Comparison of ENCODE assay signal across 18 mouse cellular contexts in genomic region chr5:130169109-130169508, GRCm38 (mm10). TPM values are rescaled to one million over a fixed set of nuclear protein-coding genes. Genes with fewer than 3 reads are reported as not detected.
A peak's percentile ranks its signal among the peaks of the same experiment; 100 is the strongest.
DNase-seq lines count a peak whose midpoint lies in the region; ATAC-seq and TF ChIP-seq lines count a peak whose summit lies in the region.
"Had no signal": no experiment of that assay in that cellular context is flagged by ENCODE, and none has a peak within 500 bp of the region (broad histone marks: within the 10 kb centered on the region; RNA-seq: fewer than 3 reads in every experiment).

No protein-coding gene starts in this region.

- H3K9ac ChIP-seq in heart, embryonic 16.5 days (ENCODE audit: low read length), result no peak overlapping the region
- no peak overlapping the region for H3K9ac ChIP-seq in lung, embryonic 14.5 days
- H3K9ac ChIP-seq: forebrain, embryonic 13.5 days; hindbrain, embryonic 14.5 days; intestine, embryonic 15.5 days; midbrain, embryonic 15.5 days had no signal

- no peak for DNase-seq in heart, adult 11 months
- peak; percentile 44 for DNase-seq in lung, embryonic 14.5 days
- no peak for DNase-seq in lung, postnatal 14 days
- peak; percentile 39 for DNase-seq in Patski (ENCODE audit: low read depth, low spot score)
- DNase-seq in retina, embryonic 14.5 days (ENCODE audit: low spot score), result no peak
- DNase-seq: adrenal gland, adult 2 months; cerebellum, postnatal 14 days; embryo, embryonic 11 days; gastrocnemius, postnatal 25 days; spleen, adult 18-20 months; thymus, adult 18-20 months had no signal

- in situ Hi-C loops in Patski (cut with MboI; ENCODE audit: low pct_unique_long_range_greater_than_20kb), result no loop called here

- peak overlapping the region; percentile 43; the same call in 1 of the 2 replicates for H3K27ac ChIP-seq in heart, embryonic 16.5 days (ENCODE audit: low read length)
- H3K27ac ChIP-seq in lung, embryonic 14.5 days (ENCODE audit: low read depth), result no peak overlapping the region
- H3K27ac ChIP-seq: forebrain, embryonic 13.5 days; hindbrain, embryonic 14.5 days; intestine, embryonic 15.5 days; midbrain, embryonic 15.5 days had no signal

- H3ac ChIP-seq in myocyte (ENCODE audit: control insufficient read depth, insufficient read length), result no peak overlapping the region

- POLR2A ChIA-PET in Patski (lab: Charles Lee), result interaction anchor here (0.6 to 1.5 kb wide), 3 partner anchors 10 to 15 kb away, joined by 3 read pairs; no protein-coding TSS in a partner anchor

- ATAC-seq in heart, embryonic 16.5 days (replicated peaks; ENCODE audit: extremely low read depth, insufficient read depth, low FRiP score), result no peak
- no peak for ATAC-seq in lung, embryonic 14.5 days (ENCODE audit: insufficient read depth)
- ATAC-seq in Patski, result peak; percentile 61
- ATAC-seq: forebrain, embryonic 13.5 days; intestine, embryonic 15.5 days; midbrain, embryonic 15.5 days had no signal

- H3K4me3 ChIP-seq in heart, embryonic 16.5 days (ENCODE audit: low read length), result no peak overlapping the region
- H3K4me3 ChIP-seq in lung, embryonic 14.5 days (ENCODE audit: low read depth, low read length), result no peak overlapping the region
- no peak overlapping the region for H3K4me3 ChIP-seq in myocyte
- H3K4me3 ChIP-seq: forebrain, embryonic 13.5 days; intestine, embryonic 15.5 days; megakaryocyte, embryonic 14.5 days; midbrain, embryonic 15.5 days had no signal

- H3K36me3 ChIP-seq in heart, embryonic 16.5 days (ENCODE audit: control insufficient read depth, insufficient read depth), result no peaks in the 10 kb centered on the region
- no peaks in the 10 kb centered on the region for H3K36me3 ChIP-seq in lung, embryonic 14.5 days (ENCODE audit: insufficient read depth)
- no peaks in the 10 kb centered on the region for H3K36me3 ChIP-seq in myocyte (ENCODE audit: control insufficient read depth, insufficient read depth)
- H3K36me3 ChIP-seq: intestine, embryonic 15.5 days; midbrain, embryonic 15.5 days had no signal

- no peaks in the 10 kb centered on the region for H3K9me3 ChIP-seq in heart, embryonic 16.5 days (replicated peaks; ENCODE audit: control insufficient read depth, low read length)
- H3K9me3 ChIP-seq in lung, embryonic 14.5 days (ENCODE audit: low read depth, low read length), result no peaks in the 10 kb centered on the region
- H3K9me3 ChIP-seq: forebrain, embryonic 13.5 days; intestine, embryonic 15.5 days; megakaryocyte, embryonic 14.5 days; midbrain, embryonic 15.5 days had no signal

- no peak overlapping the region for H3K4me2 ChIP-seq in heart, embryonic 16.5 days (ENCODE audit: low read depth, low read length)
- H3K4me2 ChIP-seq in lung, embryonic 14.5 days, result no peak overlapping the region
- peak overlapping the region; percentile 24 for H3K4me2 ChIP-seq in myocyte (ENCODE audit: low read depth)
- H3K4me2 ChIP-seq: forebrain, embryonic 13.5 days; hindbrain, embryonic 14.5 days; intestine, embryonic 15.5 days; midbrain, embryonic 15.5 days had no signal

- TF ChIP-seq CTCF in lung, embryonic 14.5 days (IDR thresholded peaks at IDR 0.05; ENCODE audit: low read depth), result no peak
- TF ChIP-seq CTCF in Patski (IDR thresholded peaks at IDR 0.05), result no peak

- CTCF ChIA-PET in Patski (lab: Charles Lee), result interaction anchor here (1.8 kb wide), 1 partner anchor 52 kb away, joined by 5 read pairs; no protein-coding TSS in a partner anchor

- H3K4me1 ChIP-seq in heart, embryonic 16.5 days (ENCODE audit: control insufficient read depth, insufficient read depth, low read length), result peaks cover 28% of the 10 kb centered on the region
- peaks cover 15% of the 10 kb centered on the region for H3K4me1 ChIP-seq in lung, embryonic 14.5 days (ENCODE audit: insufficient read depth)

- H3K79me2 ChIP-seq in myocyte (ENCODE audit: control insufficient read depth, insufficient read depth), result peaks cover 19% of the 10 kb centered on the region

- 21% methylated on average over 6 of the region's 6 CpGs for WGBS in heart, embryonic 16.5 days
- WGBS in lung, embryonic 14.5 days, result 29% methylated on average over 6 of the region's 6 CpGs

- H3K27me3 ChIP-seq in heart, embryonic 16.5 days (ENCODE audit: control insufficient read depth, insufficient read depth, low read length), result no peaks in the 10 kb centered on the region
- no peaks in the 10 kb centered on the region for H3K27me3 ChIP-seq in lung, embryonic 14.5 days (ENCODE audit: insufficient read depth, low read length)
- H3K27me3 ChIP-seq in Patski (no peaks in the 10 kb centered on the region), myocyte (ENCODE audit: control insufficient read depth, insufficient read depth, insufficient read length) (no peaks in the 10 kb centered on the region)
- H3K27me3 ChIP-seq: forebrain, embryonic 13.5 days; intestine, embryonic 15.5 days; megakaryocyte, embryonic 14.5 days; midbrain, embryonic 15.5 days had no signal

- no peak for TF ChIP-seq POLR2A in myocyte (IDR thresholded peaks at IDR 0.05; ENCODE audit: insufficient read length, low read depth)

TF ChIP-seq in myocyte, 11 proteins besides CTCF, POLR2A, EP300 and RAD21:
- TF ChIP-seq E2F4 (IDR thresholded peaks at IDR 0.05; ENCODE audit: insufficient read depth) (no peak), MAX (IDR thresholded peaks at IDR 0.05; ENCODE audit: low read depth) (no peak), POLR2AphosphoS2 (IDR thresholded peaks at IDR 0.05; ENCODE audit: insufficient read length, low read depth) (no peak), TCF3 (IDR thresholded peaks at IDR 0.05; ENCODE audit: insufficient read length, low read depth) (no peak), SRF (IDR thresholded peaks at IDR 0.05; ENCODE audit: control insufficient read depth, insufficient read length, low read depth) (no peak), USF1 (IDR thresholded peaks at IDR 0.05; ENCODE audit: low read depth) (no peak), REST (IDR thresholded peaks at IDR 0.05; ENCODE audit: insufficient read depth, insufficient read length) (no peak), CEBPB (IDR thresholded peaks at IDR 0.05; ENCODE audit: insufficient read depth, poor library complexity, severe bottlenecking) (no peak), MYOG (IDR thresholded peaks at IDR 0.05; ENCODE audit: control insufficient read depth in 1 of 3, insufficient read depth in 1 of 3, insufficient read length in 2 of 3, low read depth in 2 of 3) (no peak), TCF12 (IDR thresholded peaks at IDR 0.05; ENCODE audit: insufficient read depth, poor library complexity, severe bottlenecking) (no peak), MYOD1 (IDR thresholded peaks at IDR 0.05; ENCODE audit: control insufficient read depth in 1 of 3, insufficient read length in 2 of 3, low read depth in 2 of 3) (no peak)

RNA-seq across cellular contexts. Expression of gene Rabgef1, which starts 2.5 kb away (rescaled TPM):
- 21.6 and 22.0 TPM in 2 replicates for polyA plus RNA-seq in heart, embryonic 16.5 days (2015; fragmentation: Nextera tagmentation; extraction: Ambion mirVana)
- 23.9 and 25.1 TPM in 2 replicates for polyA plus RNA-seq in lung, embryonic 14.5 days (2014; fragmentation: Nextera tagmentation; extraction: Ambion mirVana)
- 33.6 TPM for polyA plus RNA-seq in Patski (2021)
- 18.8 TPM for polyA plus RNA-seq in myocyte (2012; fragmentation: generic; extraction: Trizol)

RNA-seq across cellular contexts. Expression of gene Kctd7, which starts 24.4 kb away (rescaled TPM):
- polyA plus RNA-seq in heart, embryonic 16.5 days (2015; fragmentation: Nextera tagmentation; extraction: Ambion mirVana), result 5.5 and 5.6 TPM in 2 replicates
- 6.1 and 7.4 TPM in 2 replicates for polyA plus RNA-seq in lung, embryonic 14.5 days (2014; fragmentation: Nextera tagmentation; extraction: Ambion mirVana)
- polyA plus RNA-seq in Patski (2021) (5.1 TPM), myocyte (2012; fragmentation: generic; extraction: Trizol) (4.5 TPM)

RNA-seq across cellular contexts. Expression of gene Tmem248, which starts 47.8 kb away (rescaled TPM):
- 21.6 and 28.5 TPM in 2 replicates for polyA plus RNA-seq in heart, embryonic 16.5 days (2015; fragmentation: Nextera tagmentation; extraction: Ambion mirVana)
- 42.4 and 46.6 TPM in 2 replicates for polyA plus RNA-seq in lung, embryonic 14.5 days (2014; fragmentation: Nextera tagmentation; extraction: Ambion mirVana)
- 62.9 TPM for polyA plus RNA-seq in Patski (2021)
- polyA plus RNA-seq in myocyte (2012; fragmentation: generic; extraction: Trizol), result 25.3 TPM

Comparison
In these comparisons a context has a peak if more than half of its experiments do, and no peak if none do; other contexts are left out.
1. DNase-seq: peak in lung, embryonic 14.5 days (single experiment) and Patski (single experiment); none in heart, adult 11 months (single experiment), lung, postnatal 14 days (single experiment) and retina, embryonic 14.5 days (single experiment).